Mouse (Mus musculus) myocyte (in vitro differentiated cells): ENCODE results near the gene Fxyd5.

ENCODE experiments used
- MYOD1 ChIP-seq, 3 experiments: IDR thresholded peaks; one replicate each; pipeline ENCODE4 v1.6.1; 2011; ENCODE audit warnings: control low read depth in 2 of 3, low read depth in 2 of 3, mild to moderate bottlenecking in 2 of 3, moderate library complexity in 1 of 3; ENCODE audit not compliant: insufficient read length in 2 of 3, control insufficient read depth in 1 of 3
- POLR2A ChIP-seq: IDR thresholded peaks from one replicate; pipeline ENCODE4 v1.6.1; 2011; ENCODE audit warnings: low read depth, mild to moderate bottlenecking, control low read depth, moderate library complexity; ENCODE audit not compliant: insufficient read length
- TCF3 ChIP-seq: IDR thresholded peaks from one replicate; pipeline ENCODE4 v1.6.1; 2011; ENCODE audit warnings: low read depth, control low read depth; ENCODE audit not compliant: insufficient read length

DNA sequence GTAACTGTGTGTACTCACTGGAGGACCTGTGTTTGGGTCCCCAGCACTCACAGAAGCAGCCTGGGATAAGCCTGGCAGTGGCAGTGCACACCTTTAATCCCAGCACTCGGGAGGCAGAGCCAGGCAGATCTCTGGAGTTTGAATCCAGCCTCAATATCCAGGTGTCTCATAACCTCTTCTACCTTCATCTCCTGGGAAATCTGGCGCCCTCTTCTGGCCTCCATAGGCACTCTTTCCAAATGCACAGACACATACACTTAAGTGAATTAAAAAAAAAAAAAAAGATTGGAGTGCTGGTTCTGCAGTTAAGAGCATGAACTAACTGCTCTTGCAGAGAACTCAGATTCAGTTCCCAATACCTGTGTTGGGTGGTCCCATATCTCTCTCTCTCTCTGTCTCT, 11.6 kb downstream of the Fxyd5 start:
- TF ChIP-seq POLR2A (no peak), MYOD1 (IDR thresholded peaks at IDR 0.05; ENCODE audit: control insufficient read depth in 1 of 3, insufficient read length in 2 of 3, low read depth in 2 of 3) (no peak), TCF3 (no peak)
